Mouse (Mus musculus) cerebral cortex, adult 2 months (tissue): Measurements from ENCODE around the gene Plg.

ENCODE experiments used
- WGBS: fragments of 180-500 bp; shearing (Covaris S2); methylation state at CpG from one replicate; pipeline ENCODE4 v1.1.7; 2018; 5-methylcytosine and 5-hydroxymethylcytosine counted together

Gene Plg

GRCm38 (mm10) chr17:12453691-12454090 is 75.3 kb downstream of the Plg start:
- 63% methylated on average over 6 of the region's 6 CpGs for WGBS

DNA sequence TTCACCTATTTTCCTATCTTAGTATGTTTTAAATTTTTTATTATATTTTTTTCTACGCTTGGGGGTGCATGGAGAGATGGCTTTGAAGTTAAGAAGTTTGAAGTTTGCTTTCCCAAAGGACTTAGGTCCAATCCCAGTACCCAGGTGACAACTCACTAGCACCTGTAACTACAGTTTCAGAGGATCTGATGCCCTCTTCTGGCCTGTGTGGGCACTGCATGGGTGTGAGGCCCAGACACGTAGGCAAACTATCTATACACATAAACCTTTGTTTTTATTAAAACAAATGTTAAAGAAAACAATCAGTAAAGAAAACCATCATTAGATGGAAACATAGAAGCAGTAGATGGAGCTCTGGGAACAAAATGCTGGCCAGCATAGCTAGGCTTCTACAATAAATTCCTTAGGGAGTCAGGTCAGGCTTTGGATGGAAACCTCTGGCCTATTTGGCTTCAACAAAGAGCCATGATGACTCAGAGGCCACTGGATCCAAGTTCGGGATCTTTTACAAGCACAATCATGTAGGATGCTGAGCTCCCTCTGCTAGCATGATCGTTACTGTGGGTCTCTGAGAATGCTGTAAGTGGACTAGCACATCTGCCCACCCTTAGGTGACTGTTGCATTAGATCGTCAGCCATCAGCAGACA is 76.9 kb downstream of the Plg start:
- 85% methylated on average over 5 of the region's 5 CpGs for WGBS

DNA sequence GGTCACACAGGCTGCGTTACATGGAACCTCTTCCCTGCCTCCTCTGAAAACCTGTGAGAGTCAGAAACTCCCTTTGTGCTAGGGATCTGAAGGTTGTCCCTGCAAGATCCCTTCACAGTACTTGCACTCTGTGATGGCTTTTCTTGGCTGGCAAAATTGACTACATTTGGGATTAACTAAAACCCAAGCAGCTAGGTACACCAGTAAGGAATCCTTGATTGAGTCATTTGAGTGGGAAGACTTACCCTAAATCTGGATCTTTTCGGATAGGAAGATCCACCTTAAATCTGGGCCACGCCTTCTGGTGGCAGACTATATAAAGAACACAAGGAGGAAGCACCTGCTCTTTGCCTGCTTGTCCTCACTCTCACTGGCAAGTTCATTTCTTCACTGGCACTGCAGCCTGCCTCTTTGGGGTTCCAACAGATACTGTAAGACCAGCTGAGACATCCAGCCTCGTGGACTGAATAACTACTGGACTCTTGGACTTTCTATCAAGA is 88.1 kb downstream of the Plg start:
- 47% methylated on average over 4 of the region's 4 CpGs for WGBS

- WGBS: 87% methylated on average over 3 of the region's 3 CpGs
Measured at GRCm38 (mm10) chr17:12467642-12468041, 89.2 kb downstream of the Plg start.

DNA sequence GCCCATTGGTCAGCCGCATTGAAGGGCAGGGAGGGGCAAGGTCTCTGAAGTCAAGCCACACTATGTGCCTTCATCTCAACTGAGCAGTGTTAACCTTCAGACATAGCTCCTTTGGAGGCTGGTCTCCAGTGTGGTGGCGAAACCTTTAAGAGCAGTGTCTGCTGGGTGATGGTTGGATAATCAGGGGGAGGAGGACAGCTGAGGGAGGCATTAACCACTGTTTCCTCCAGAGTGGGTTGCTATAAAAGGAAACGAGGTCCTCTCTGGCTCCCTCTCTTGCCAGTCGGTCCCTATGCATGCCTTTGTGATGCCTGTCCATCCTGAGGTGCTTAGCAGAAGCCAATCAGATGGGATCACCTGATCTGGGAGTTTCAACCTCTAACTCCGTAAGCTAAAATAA is 90.3 kb downstream of the Plg start:
- 79% methylated on average over 5 of the region's 5 CpGs for WGBS
